Mouse (Mus musculus) spleen, adult 2 months (tissue): ENCODE data around the gene Plvap.
A peak's percentile ranks its signal among the peaks of the same experiment; 100 is the strongest.

Experiments
- CTCF ChIP-seq: fragments of 200-500 bp; IDR thresholded peaks from 2 replicates; pipeline ENCODE4 v1.5.1; 2011; ENCODE audit warnings: mild to moderate bottlenecking, inconsistent platforms; ENCODE audit not compliant: insufficient read depth, insufficient read length, insufficient replicate concordance; ENCODE audit errors: extremely low read depth
- POLR2A ChIP-seq: fragments of 200-500 bp; IDR thresholded peaks from 2 replicates; pipeline ENCODE4 v1.6.1; 2011; ENCODE audit warnings: low read depth, low read length, inconsistent platforms

- TF ChIP-seq POLR2A (peak; percentile 18; the same call in 1 of the 2 replicates), CTCF (peak; percentile 84; the same call in 1 of the 2 replicates)
Measured at GRCm38 (mm10) chr8:71464513-71465500, 46.7 kb downstream of the Plvap start, which contains the start of gene Mrpl34.
